Mouse (Mus musculus) cerebellum, adult 11-12 months (tissue): ENCODE measurements around the gene 1700057G04Rik.

ENCODE experiments used
- DNase-seq: peaks from one replicate; pipeline ENCODE4 v3.0.0; 2022

The 1700057G04Rik gene

DNA sequence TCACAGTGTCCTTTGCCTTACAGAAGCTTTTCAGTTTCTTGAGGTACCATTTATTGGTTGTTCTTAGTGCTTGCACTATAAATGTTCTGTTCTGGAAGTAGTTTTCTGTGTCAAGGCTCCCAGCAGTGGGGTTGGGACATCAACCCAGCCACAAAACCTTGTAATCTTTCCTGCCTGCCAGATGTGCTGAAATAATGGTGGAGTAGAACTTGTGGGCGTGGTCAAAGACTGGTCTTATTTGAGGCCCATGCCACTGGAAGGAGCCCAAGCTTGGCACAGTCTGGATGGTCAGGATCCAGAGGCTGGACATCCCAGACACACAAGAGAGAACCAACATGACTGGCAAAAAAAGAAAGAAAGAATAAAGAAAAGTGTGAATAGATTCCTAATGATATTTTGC lies 78.2 kb downstream of the 1700057G04Rik start:
- no peak for DNase-seq

DNA sequence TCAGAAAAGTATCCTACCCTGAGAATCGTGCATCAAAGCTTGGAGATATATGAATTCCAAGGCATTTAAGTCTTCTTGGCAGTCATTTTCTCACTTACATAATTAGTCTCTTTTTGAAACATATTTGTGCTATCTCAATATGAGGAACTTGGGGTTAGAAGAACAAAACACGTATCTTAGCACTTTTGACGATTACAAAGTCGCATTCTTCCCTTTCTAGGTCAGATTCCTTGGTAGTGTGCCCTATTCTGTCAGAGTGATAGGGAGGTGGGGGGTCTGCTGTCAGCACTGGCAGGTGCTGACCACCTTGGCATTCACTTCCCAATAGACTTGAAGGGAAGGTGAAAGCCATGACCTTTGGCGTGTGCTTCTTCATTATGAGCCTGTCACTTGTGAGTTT lies 93.5 kb downstream of the 1700057G04Rik start:
- DNase-seq = no peak
